Mouse (Mus musculus): ENCODE results near the gene Arhgef17. TPM values are rescaled to one million over a fixed set of nuclear protein-coding genes. Genes with fewer than 3 reads are reported as not detected.

The Arhgef17 gene
- polyA plus RNA-seq, 1 experiment from 2014 or later: 8.7 TPM

- peak; percentile 69 for ATAC-seq (ENCODE audit: insufficient number of reproducible peaks, low FRiP score, low TSS enrichment, low read depth)
- Histone ChIP-seq H3K9ac (peak overlapping the region; percentile 56), H3K4me2 (replicated peaks) (peak overlapping the region; percentile 80), H3K36me3 (peaks cover 23% of the 10 kb centered on the region), H3K4me3 (replicated peaks) (peak overlapping the region; percentile 51), H3K4me1 (peaks cover 38% of the 10 kb centered on the region), H3K27me3 (no peaks in the 10 kb centered on the region), H3K27ac (replicated peaks) (no peak overlapping the region), H3K9me3 (replicated peaks) (no peaks in the 10 kb centered on the region)
- WGBS: 4% methylated on average over 49 of the region's 53 CpGs
Observed at GRCm38 (mm10) chr7:100894057-100894832, 37.7 kb downstream of the Arhgef17 start.

- H3K4me2 ChIP-seq (replicated peaks): peak overlapping the region; percentile 80; the same call in 1 of the 2 replicates
- no peaks in the 10 kb centered on the region for H3K9me3 ChIP-seq (replicated peaks)
- no peaks in the 10 kb centered on the region for H3K27me3 ChIP-seq
- H3K36me3 ChIP-seq: peaks cover 31% of the 10 kb centered on the region
- peaks cover 38% of the 10 kb centered on the region for H3K4me1 ChIP-seq
- H3K27ac ChIP-seq (replicated peaks): peak overlapping the region; percentile 29; the same call in 1 of the 2 replicates
- 51% methylated on average over 20 of the region's 20 CpGs for WGBS
- H3K4me3 ChIP-seq (replicated peaks): no peak overlapping the region
- no peak overlapping the region for H3K9ac ChIP-seq
- 0 out of 2 replicates have a peak, but pooled peaks have one; percentile 25 for ATAC-seq (ENCODE audit: insufficient number of reproducible peaks, low FRiP score, low TSS enrichment, low read depth)
Observed at GRCm38 (mm10) chr7:100893249-100894056, 38.5 kb downstream of the Arhgef17 start.

GRCm38 (mm10) chr7:100886535-100886934, 45.4 kb downstream of the Arhgef17 start:
- no peak for ATAC-seq (ENCODE audit: insufficient number of reproducible peaks, low FRiP score, low TSS enrichment, low read depth)
- peaks cover 66% of the 10 kb centered on the region for H3K36me3 ChIP-seq
- H3K4me2 ChIP-seq (replicated peaks): no peak overlapping the region
- H3K27me3 ChIP-seq: no peaks in the 10 kb centered on the region
- no peak overlapping the region for H3K4me3 ChIP-seq (replicated peaks)
- no peaks in the 10 kb centered on the region for H3K9me3 ChIP-seq (replicated peaks)
- no peak overlapping the region for H3K9ac ChIP-seq
- H3K4me1 ChIP-seq: no peaks in the 10 kb centered on the region
- H3K27ac ChIP-seq (replicated peaks): no peak overlapping the region
- 28% methylated on average over 3 of the region's 3 CpGs for WGBS

GRCm38 (mm10) chr7:100884460-100884859, 47.4 kb downstream of the Arhgef17 start:
- 95% methylated on average over 4 of the region's 4 CpGs for WGBS
- H3K4me3 ChIP-seq (replicated peaks): no peak overlapping the region
- H3K27me3 ChIP-seq: no peaks in the 10 kb centered on the region
- no peak for ATAC-seq (ENCODE audit: insufficient number of reproducible peaks, low FRiP score, low TSS enrichment, low read depth)
- no peak overlapping the region for H3K27ac ChIP-seq (replicated peaks)
- H3K9me3 ChIP-seq (replicated peaks): no peaks in the 10 kb centered on the region
- H3K36me3 ChIP-seq: peaks cover 77% of the 10 kb centered on the region
- no peak overlapping the region for H3K9ac ChIP-seq
- H3K4me1 ChIP-seq: 0 out of 2 replicates have a peak, but pooled peaks cover 4% of the 10 kb centered on the region
- H3K4me2 ChIP-seq (replicated peaks): no peak overlapping the region

GRCm38 (mm10) chr7:100881950-100882349, 50.0 kb downstream of the Arhgef17 start:
- WGBS: 85% methylated on average over 4 of the region's 4 CpGs
- Histone ChIP-seq H3K4me3 (replicated peaks) (no peak overlapping the region), H3K9me3 (replicated peaks) (no peaks in the 10 kb centered on the region), H3K4me1 (0 out of 2 replicates have a peak, but pooled peaks cover 4% of the 10 kb centered on the region), H3K9ac (no peak overlapping the region), H3K36me3 (peaks cover 90% of the 10 kb centered on the region), H3K27me3 (no peaks in the 10 kb centered on the region), H3K27ac (replicated peaks) (no peak overlapping the region), H3K4me2 (replicated peaks) (no peak overlapping the region)
- no peak for ATAC-seq (ENCODE audit: insufficient number of reproducible peaks, low FRiP score, low TSS enrichment, low read depth)

- 84% methylated on average over 9 of the region's 9 CpGs for WGBS
- Histone ChIP-seq H3K4me3 (replicated peaks) (no peak overlapping the region), H3K27me3 (no peaks in the 10 kb centered on the region), H3K27ac (replicated peaks) (no peak overlapping the region), H3K36me3 (peaks cover 93% of the 10 kb centered on the region), H3K9me3 (replicated peaks) (no peaks in the 10 kb centered on the region), H3K4me2 (replicated peaks) (no peak overlapping the region), H3K9ac (no peak overlapping the region), H3K4me1 (0 out of 2 replicates have a peak, but pooled peaks cover 4% of the 10 kb centered on the region)
- ATAC-seq (ENCODE audit: insufficient number of reproducible peaks, low FRiP score, low TSS enrichment, low read depth): no peak
Observed at GRCm38 (mm10) chr7:100881531-100881930, 50.4 kb downstream of the Arhgef17 start.

- Histone ChIP-seq H3K4me1 (0 out of 2 replicates have a peak, but pooled peaks cover 4% of the 10 kb centered on the region), H3K9ac (no peak overlapping the region), H3K27me3 (no peaks in the 10 kb centered on the region), H3K4me2 (replicated peaks) (no peak overlapping the region; the same call in 1 of the 2 replicates), H3K27ac (replicated peaks) (no peak overlapping the region), H3K36me3 (peaks cover 95% of the 10 kb centered on the region), H3K9me3 (replicated peaks) (no peaks in the 10 kb centered on the region), H3K4me3 (replicated peaks) (no peak overlapping the region)
- 26% methylated on average over 20 of the region's 20 CpGs for WGBS
- ATAC-seq (ENCODE audit: insufficient number of reproducible peaks, low FRiP score, low TSS enrichment, low read depth): no peak
Observed at GRCm38 (mm10) chr7:100879595-100879994, 52.3 kb downstream of the Arhgef17 start.

- H3K4me1 ChIP-seq: 0 out of 2 replicates have a peak, but pooled peaks cover 4% of the 10 kb centered on the region
- no peak overlapping the region for H3K4me3 ChIP-seq (replicated peaks)
- no peaks in the 10 kb centered on the region for H3K27me3 ChIP-seq
- H3K9me3 ChIP-seq (replicated peaks): no peaks in the 10 kb centered on the region
- H3K36me3 ChIP-seq: peaks cover 95% of the 10 kb centered on the region
- H3K9ac ChIP-seq: no peak overlapping the region
- 89% methylated on average over 9 of the region's 9 CpGs for WGBS
- no peak for ATAC-seq (ENCODE audit: insufficient number of reproducible peaks, low FRiP score, low TSS enrichment, low read depth)
- H3K27ac ChIP-seq (replicated peaks): no peak overlapping the region
- no peak overlapping the region for H3K4me2 ChIP-seq (replicated peaks)
Observed at GRCm38 (mm10) chr7:100876771-100877170, 55.1 kb downstream of the Arhgef17 start.

GRCm38 (mm10) chr7:100876293-100876692, 55.6 kb downstream of the Arhgef17 start:
- H3K9me3 ChIP-seq (replicated peaks): no peaks in the 10 kb centered on the region
- no peak for ATAC-seq (ENCODE audit: insufficient number of reproducible peaks, low FRiP score, low TSS enrichment, low read depth)
- H3K36me3 ChIP-seq: peaks cover 95% of the 10 kb centered on the region
- H3K4me3 ChIP-seq (replicated peaks): no peak overlapping the region
- H3K4me1 ChIP-seq: 0 out of 2 replicates have a peak, but pooled peaks cover 4% of the 10 kb centered on the region
- no peak overlapping the region for H3K27ac ChIP-seq (replicated peaks)
- WGBS: 93% methylated on average over 13 of the region's 13 CpGs
- H3K9ac ChIP-seq: no peak overlapping the region
- H3K4me2 ChIP-seq (replicated peaks): no peak overlapping the region
- H3K27me3 ChIP-seq: no peaks in the 10 kb centered on the region

GRCm38 (mm10) chr7:100875822-100876221, 56.1 kb downstream of the Arhgef17 start:
- Histone ChIP-seq H3K36me3 (peaks cover 94% of the 10 kb centered on the region), H3K4me3 (replicated peaks) (no peak overlapping the region), H3K9ac (no peak overlapping the region), H3K27ac (replicated peaks) (peak overlapping the region; percentile 48; the same call in 1 of the 2 replicates), H3K4me1 (0 out of 2 replicates have a peak, but pooled peaks cover 4% of the 10 kb centered on the region), H3K9me3 (replicated peaks) (no peaks in the 10 kb centered on the region), H3K4me2 (replicated peaks) (no peak overlapping the region), H3K27me3 (no peaks in the 10 kb centered on the region)
- no peak for ATAC-seq (ENCODE audit: insufficient number of reproducible peaks, low FRiP score, low TSS enrichment, low read depth)
- WGBS: 77% methylated on average over 1 of the region's 1 CpGs

- Histone ChIP-seq H3K4me3 (replicated peaks) (no peak overlapping the region), H3K36me3 (peaks cover 74% of the 10 kb centered on the region), H3K27me3 (no peaks in the 10 kb centered on the region), H3K27ac (replicated peaks) (no peak overlapping the region), H3K4me2 (replicated peaks) (no peak overlapping the region), H3K9ac (no peak overlapping the region), H3K4me1 (no peaks in the 10 kb centered on the region), H3K9me3 (replicated peaks) (no peaks in the 10 kb centered on the region)
- ATAC-seq (ENCODE audit: insufficient number of reproducible peaks, low FRiP score, low TSS enrichment, low read depth): no peak
- WGBS: 94% methylated on average over 13 of the region's 13 CpGs
Observed at GRCm38 (mm10) chr7:100873197-100873596, 58.7 kb downstream of the Arhgef17 start.
